Mouse (Mus musculus) embryo, embryonic 11.5 days (tissue): ENCODE data around the gene Epha6.

ENCODE experiments used
- DNase-seq: peaks from one replicate; pipeline ENCODE4 v3.0.0-alpha.2; 2012; ENCODE audit warnings: low read depth, low spot score

Epha6 gene

GRCm38 (mm10) chr16:59682216-59682891 lies 923.0 kb downstream of the Epha6 start:
- DNase-seq = no peak

- no peak for DNase-seq
Measured at GRCm38 (mm10) chr16:59666938-59667337, 938.4 kb downstream of the Epha6 start.

- no peak for DNase-seq
Measured at GRCm38 (mm10) chr16:59643766-59644165, 961.6 kb downstream of the Epha6 start.

GRCm38 (mm10) chr16:59639985-59640384 lies 965.3 kb downstream of the Epha6 start:
- no peak for DNase-seq

GRCm38 (mm10) chr16:59639102-59639691 lies 966.1 kb downstream of the Epha6 start, which contains the start of gene Arl6:
TSS of gene Arl6 (minus strand) at chr16:59639391.
- peak; percentile 86 for DNase-seq

GRCm38 (mm10) chr16:59634598-59634997 lies 970.7 kb downstream of the Epha6 start:
- no peak for DNase-seq

- no peak for DNase-seq
Measured at GRCm38 (mm10) chr16:59621554-59621953, 983.8 kb downstream of the Epha6 start.

GRCm38 (mm10) chr16:59617167-59617566 lies 988.2 kb downstream of the Epha6 start:
- DNase-seq = no peak

- DNase-seq = no peak
Measured at GRCm38 (mm10) chr16:59615675-59616074, 989.7 kb downstream of the Epha6 start.

- DNase-seq = no peak
Measured at GRCm38 (mm10) chr16:59610750-59611149, 994.6 kb downstream of the Epha6 start.

GRCm38 (mm10) chr16:59604078-59604781 lies 1001.1 kb downstream of the Epha6 start:
- no peak for DNase-seq
